Mouse (Mus musculus) stomach, embryonic 14.5 days (tissue): ENCODE results near the gene Cpa4. TPM values are rescaled to one million over a fixed set of nuclear protein-coding genes. Genes with fewer than 3 reads are reported as not detected.
A peak's percentile ranks its signal among the peaks of the same experiment; 100 is the strongest.

Experiments used
- ATAC-seq: fragments of 200-750 bp; cut with Nextera tagmentation; 2 replicates; pipeline ENCODE4 v1.8.0; 2017; ENCODE audit warnings: low read depth, moderate TSS enrichment; ENCODE audit not compliant: insufficient number of reproducible peaks, insufficient read depth, low FRiP score
- H3K27ac ChIP-seq: fragments of 300-500 bp; sonication (generic); 2 replicates; pipeline ENCODE4 v1.5.1; 2014; ENCODE audit warnings: mild to moderate bottlenecking, low read length, moderate library complexity, mixed read lengths
- H3K27me3 ChIP-seq: fragments of 300-500 bp; sonication (generic); 2 replicates; pipeline ENCODE4 v1.6.1; 2014; ENCODE audit warnings: low read length, control low read depth, mixed read lengths; ENCODE audit not compliant: control insufficient read depth, insufficient read depth
- H3K36me3 ChIP-seq: fragments of 300-500 bp; sonication (generic); 2 replicates; pipeline ENCODE4 v1.6.1; 2014; ENCODE audit warnings: mild to moderate bottlenecking, control low read depth, low read length, moderate library complexity, mixed read lengths; ENCODE audit not compliant: control insufficient read depth, insufficient read depth
- H3K4me1 ChIP-seq: fragments of 300-500 bp; sonication (generic); 2 replicates; pipeline ENCODE4 v1.6.1; 2014; ENCODE audit warnings: low read length, control low read depth, mixed read lengths; ENCODE audit not compliant: control insufficient read depth, insufficient read depth
- H3K4me2 ChIP-seq: fragments of 300-500 bp; sonication (generic); replicated peaks from 2 replicates; pipeline ENCODE4 v1.6.1; 2014; ENCODE audit warnings: low read depth, low read length, control low read depth
- H3K4me3 ChIP-seq: fragments of 300-500 bp; sonication (generic); 2 replicates; pipeline ENCODE4 v1.5.1; 2014; ENCODE audit warnings: low read depth, low read length, control low read depth
- H3K9ac ChIP-seq: fragments of 300-500 bp; sonication (generic); replicated peaks from 2 replicates; pipeline ENCODE4 v1.6.1; 2014; ENCODE audit warnings: low read depth, mild to moderate bottlenecking, control low read depth, low read length, moderate library complexity, mixed read lengths
- H3K9me3 ChIP-seq: fragments of 300-500 bp; sonication (generic); 2 replicates; pipeline ENCODE4 v1.6.1; 2016; ENCODE audit warnings: low read depth, low read length, control low read depth; ENCODE audit not compliant: control insufficient read depth
- WGBS: fragments of 180-500 bp; shearing (Covaris S2); extraction: QIAGEN DNeasy Blood & Tissue Kit; methylation state at CpG from one replicate; pipeline ENCODE4 v1.1.7; 2014; 5-methylcytosine and 5-hydroxymethylcytosine counted together
- polyA plus RNA-seq: library from polyadenylated mRNA; unstranded; fragments of >200 nt; fragmentation: Nextera tagmentation; extraction: Ambion mirVana; gene quantifications from 2 replicates; pipeline ENCODE4 v1.2.1, GENCODE M21; 2014

The Cpa4 gene
- polyA plus RNA-seq, result 0.49 and 0.71 TPM in 2 replicates

GRCm38 (mm10) chr6:30568069-30568468 lies at the start of gene Cpa4:
TSS of gene Cpa4 (plus strand) at chr6:30568369.
- Histone ChIP-seq H3K4me1 (peaks cover 4% of the 10 kb centered on the region), H3K9ac (no peak within 1 kb of the TSS), H3K36me3 (no peaks in the 10 kb centered on the region), H3K4me2 (no peak within 1 kb of the TSS), H3K27ac (no peak within 1 kb of the TSS), H3K9me3 (no peaks in the 10 kb centered on the region), H3K27me3 (no peaks in the 10 kb centered on the region), H3K4me3 (no peak within 1 kb of the TSS)
- WGBS, result 71% methylated on average over 5 of the region's 5 CpGs
- ATAC-seq, result no peak

DNA sequence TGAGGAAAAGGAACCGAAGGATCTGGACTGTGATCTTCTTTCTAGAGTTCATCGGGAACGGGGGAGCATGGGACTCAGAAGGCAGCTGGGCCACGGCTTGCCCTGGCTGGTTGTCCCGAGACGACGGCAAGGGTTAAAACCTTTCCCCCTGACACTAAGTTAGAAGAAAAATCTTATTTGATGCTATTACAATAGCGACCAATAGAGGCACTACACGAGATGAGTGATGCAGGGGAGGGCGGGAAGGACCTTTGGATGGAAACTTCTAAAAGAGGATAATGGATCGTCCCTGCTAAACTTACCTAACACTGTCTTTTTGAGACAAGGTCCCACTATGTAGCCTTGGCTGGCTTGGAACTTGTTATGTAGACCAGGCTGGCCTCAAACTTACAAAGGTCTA lies 47.8 kb upstream of the Cpa4 start:
- Histone ChIP-seq H3K36me3 (no peaks in the 10 kb centered on the region), H3K4me3 (no peak overlapping the region), H3K9me3 (no peaks in the 10 kb centered on the region), H3K9ac (no peak overlapping the region), H3K4me1 (peaks cover 7% of the 10 kb centered on the region; the same call in 1 of the 2 replicates), H3K27me3 (no peaks in the 10 kb centered on the region), H3K4me2 (no peak overlapping the region), H3K27ac (no peak overlapping the region)
- WGBS, result 60% methylated on average over 11 of the region's 11 CpGs
- no peak for ATAC-seq

DNA sequence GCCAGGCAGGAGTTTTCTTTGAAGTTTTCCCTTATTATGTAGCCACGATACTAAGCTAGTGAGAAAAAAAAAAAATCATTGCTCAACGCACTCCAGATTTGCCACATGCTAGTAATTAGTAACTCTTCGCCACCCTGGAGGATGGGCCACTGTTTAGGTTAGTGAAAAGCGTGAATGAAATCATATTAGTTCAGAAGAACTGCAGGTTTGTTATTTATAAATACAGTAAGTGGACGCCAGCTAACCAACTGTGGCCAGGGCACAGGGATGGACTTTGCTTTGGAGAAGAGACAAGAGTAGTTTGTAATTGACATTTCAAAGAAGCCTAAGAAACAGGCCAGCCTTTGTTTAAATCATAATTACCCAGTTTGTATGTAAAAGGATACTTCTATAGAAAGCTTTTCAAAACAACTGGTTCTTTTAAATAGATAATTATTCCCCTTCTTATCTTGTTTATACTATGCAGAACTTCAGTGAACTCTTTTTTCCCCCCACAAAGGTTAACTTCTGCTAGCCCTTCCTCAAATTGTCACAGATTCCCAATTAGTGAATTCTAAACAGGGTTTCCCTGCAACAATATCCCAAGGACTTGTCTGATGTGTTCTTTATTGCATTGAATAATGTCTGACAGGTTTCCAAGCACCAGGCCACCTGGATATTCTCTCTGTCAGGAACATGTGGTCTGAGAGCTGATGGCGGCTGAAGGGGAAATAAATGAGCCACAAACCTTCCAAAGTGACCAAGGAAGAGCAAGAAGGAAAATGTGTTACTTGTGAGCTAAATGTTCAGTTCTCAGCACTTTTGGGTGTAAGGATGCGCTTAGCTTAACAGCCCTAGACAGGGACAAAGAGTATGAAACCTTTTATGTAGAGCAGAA lies 42.5 kb upstream of the Cpa4 start:
- WGBS, result 42% methylated on average over 7 of the region's 7 CpGs
- H3K27ac ChIP-seq, result peak overlapping the region; percentile 97
- no peak overlapping the region for H3K4me3 ChIP-seq
- no peaks in the 10 kb centered on the region for H3K27me3 ChIP-seq
- ATAC-seq, result no peak
- H3K4me1 ChIP-seq, result peaks cover 11% of the 10 kb centered on the region; the same call in 1 of the 2 replicates
- H3K36me3 ChIP-seq, result no peaks in the 10 kb centered on the region
- no peaks in the 10 kb centered on the region for H3K9me3 ChIP-seq
- H3K9ac ChIP-seq, result no peak overlapping the region
- H3K4me2 ChIP-seq, result no peak overlapping the region

DNA sequence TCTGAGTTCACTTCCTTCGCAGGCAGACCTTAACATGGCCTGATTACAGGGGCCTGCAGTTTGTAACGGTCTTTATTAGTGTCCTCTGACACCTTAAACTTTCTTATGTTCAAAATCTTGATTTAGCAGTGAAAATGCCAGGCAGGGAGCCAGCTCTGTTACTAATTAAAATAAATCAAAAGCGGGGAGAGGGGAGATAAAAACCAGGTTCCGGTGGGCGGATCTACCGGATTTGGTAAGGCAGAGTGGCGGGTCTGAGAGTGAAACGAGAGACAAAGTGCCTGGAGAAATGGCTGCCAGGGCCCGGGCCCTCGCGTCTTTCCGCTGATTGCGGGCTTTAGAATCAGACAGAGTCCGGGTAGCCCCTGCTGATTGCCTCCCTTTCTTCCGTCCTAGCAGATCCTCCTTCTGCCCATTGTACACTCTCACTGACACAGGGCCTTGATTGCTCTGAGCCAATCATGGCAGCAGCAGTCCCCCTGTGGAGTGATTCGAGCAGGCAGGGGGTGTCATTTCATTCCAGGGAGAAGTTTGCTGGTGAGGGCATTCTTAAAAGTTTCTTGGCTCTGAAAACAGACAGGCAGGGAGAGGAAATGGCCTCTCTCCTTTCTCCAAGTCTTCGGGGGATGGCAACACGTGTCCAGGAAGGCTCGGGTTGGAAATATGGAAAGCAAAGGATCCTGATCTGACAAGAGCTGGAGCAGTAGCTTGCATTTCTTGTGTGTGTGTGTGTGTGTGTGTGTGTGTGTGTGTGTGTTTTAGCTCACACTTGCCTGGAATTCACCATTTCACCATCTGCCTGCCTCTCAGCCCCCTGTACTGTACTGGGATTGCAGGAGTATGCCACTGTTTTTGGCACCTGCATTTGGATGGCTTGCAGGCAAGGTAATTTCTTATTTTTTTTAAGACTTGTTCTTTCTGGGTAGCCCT lies 41.3 kb upstream of the Cpa4 start:
- 17% methylated on average over 19 of the region's 19 CpGs for WGBS
- ATAC-seq, result no peak; the same call in 1 of the 2 replicates
- H3K4me2 ChIP-seq, result no peak overlapping the region; the same call in 1 of the 2 replicates

GRCm38 (mm10) chr6:30528800-30529199 lies 39.4 kb upstream of the Cpa4 start:
- WGBS, result 54% methylated on average over 6 of the region's 6 CpGs
- peaks cover 11% of the 10 kb centered on the region; the same call in 1 of the 2 replicates for H3K4me1 ChIP-seq
- H3K27me3 ChIP-seq, result no peaks in the 10 kb centered on the region
- no peaks in the 10 kb centered on the region for H3K9me3 ChIP-seq
- ATAC-seq, result no peak
- H3K4me2 ChIP-seq, result no peak overlapping the region
- no peaks in the 10 kb centered on the region for H3K36me3 ChIP-seq
- H3K27ac ChIP-seq, result peak overlapping the region; percentile 59; the same call in 1 of the 2 replicates
- H3K9ac ChIP-seq, result no peak overlapping the region
- no peak overlapping the region for H3K4me3 ChIP-seq

More for the DNA sequence above, 41.3 kb upstream of the Cpa4 start:
- peak overlapping the region; percentile 97 for H3K27ac ChIP-seq
- H3K4me1 ChIP-seq, result peaks cover 11% of the 10 kb centered on the region; the same call in 1 of the 2 replicates
- H3K4me3 ChIP-seq, result no peak overlapping the region
- no peaks in the 10 kb centered on the region for H3K36me3 ChIP-seq
- no peaks in the 10 kb centered on the region for H3K9me3 ChIP-seq
- no peaks in the 10 kb centered on the region for H3K27me3 ChIP-seq
- H3K9ac ChIP-seq, result no peak overlapping the region

DNA sequence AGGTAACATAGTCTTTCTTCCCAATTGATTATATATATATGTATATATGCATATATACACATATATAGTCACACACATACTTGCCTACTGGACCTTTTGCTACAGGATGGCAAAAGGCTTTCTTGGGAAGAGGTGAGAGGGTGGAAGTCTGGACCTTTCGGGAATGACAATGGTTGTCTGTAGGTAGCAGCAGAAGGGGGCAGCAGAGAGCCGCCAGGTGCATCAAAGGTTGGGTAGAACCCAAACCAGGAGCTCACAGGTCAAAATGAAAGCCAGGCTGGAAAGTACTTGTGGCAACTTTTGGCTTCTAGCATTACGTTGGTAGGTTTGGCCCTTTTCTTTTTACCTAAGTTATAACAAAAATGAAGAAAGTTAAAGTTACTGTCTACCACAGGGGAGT lies 32.8 kb upstream of the Cpa4 start:
- Histone ChIP-seq H3K9ac (no peak overlapping the region), H3K4me1 (peaks cover 3% of the 10 kb centered on the region; the same call in 1 of the 2 replicates)
- 55% methylated on average over 3 of the region's 3 CpGs for WGBS

GRCm38 (mm10) chr6:30538240-30538639 lies 29.9 kb upstream of the Cpa4 start:
- no peaks in the 10 kb centered on the region for H3K9me3 ChIP-seq
- ATAC-seq, result peak; percentile 66; the same call in 1 of the 2 replicates
- H3K4me3 ChIP-seq, result no peak overlapping the region
- H3K36me3 ChIP-seq, result no peaks in the 10 kb centered on the region
- no peak overlapping the region for H3K4me2 ChIP-seq
- H3K4me1 ChIP-seq, result peaks cover 10% of the 10 kb centered on the region
- no peak overlapping the region for H3K9ac ChIP-seq
- peak overlapping the region; percentile 84 for H3K27ac ChIP-seq
- no peaks in the 10 kb centered on the region for H3K27me3 ChIP-seq
- WGBS, result 17% methylated on average over 10 of the region's 10 CpGs

More for the DNA sequence above, 32.8 kb upstream of the Cpa4 start:
- no peak for ATAC-seq
- no peaks in the 10 kb centered on the region for H3K36me3 ChIP-seq
- H3K27me3 ChIP-seq, result no peaks in the 10 kb centered on the region
- no peak overlapping the region for H3K27ac ChIP-seq
- no peak overlapping the region for H3K4me2 ChIP-seq
- H3K4me3 ChIP-seq, result no peak overlapping the region
- no peaks in the 10 kb centered on the region for H3K9me3 ChIP-seq

DNA sequence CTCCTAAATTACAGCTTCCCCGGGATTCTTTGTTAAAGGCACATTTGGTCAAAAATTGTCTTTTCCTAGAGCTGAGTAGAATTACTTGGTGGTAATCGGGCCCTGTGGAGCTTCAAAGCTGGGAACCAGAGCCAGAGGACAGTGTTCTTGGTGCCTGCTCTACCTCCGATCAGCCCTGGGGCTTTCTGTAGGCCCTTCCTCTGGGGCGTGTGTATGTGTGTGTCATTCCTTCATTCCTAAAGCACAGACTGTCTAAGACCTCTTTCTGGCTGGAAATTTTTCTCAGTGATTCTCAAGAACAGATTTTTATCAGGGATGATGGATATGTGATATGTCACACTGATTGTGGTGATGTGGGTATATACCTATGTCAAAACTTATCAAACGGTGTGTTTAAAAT lies 29.4 kb upstream of the Cpa4 start:
- Histone ChIP-seq H3K4me3 (no peak overlapping the region), H3K4me2 (no peak overlapping the region), H3K27ac (peak overlapping the region; percentile 84), H3K27me3 (no peaks in the 10 kb centered on the region), H3K9ac (no peak overlapping the region), H3K4me1 (peaks cover 10% of the 10 kb centered on the region), H3K9me3 (no peaks in the 10 kb centered on the region), H3K36me3 (no peaks in the 10 kb centered on the region)
- 39% methylated on average over 5 of the region's 5 CpGs for WGBS
- ATAC-seq, result no peak
